ENCODE assay signal across 35 mouse cellular contexts in genomic region chr4:134108196-134108595, GRCm38 (mm10). TPM values are rescaled to one million over a fixed set of nuclear protein-coding genes. Genes with fewer than 3 reads are reported as not detected.
DNase-seq lines count a peak whose midpoint lies in the region; ATAC-seq and TF ChIP-seq lines count a peak whose summit lies in the region.
"Had no signal": no experiment of that assay in that cellular context is flagged by ENCODE, and none has a peak within 500 bp of the region (broad histone marks: within the 10 kb centered on the region; RNA-seq: fewer than 3 reads in every experiment).

No protein-coding gene starts in this region.

- peaks cover 2% of the 10 kb centered on the region; the same call in 1 of the 2 replicates for H3K4me1 ChIP-seq in embryonic facial prominence, embryonic 13.5 days
- H3K4me1 ChIP-seq in embryonic facial prominence, embryonic 10.5 days: peaks cover 48% of the 10 kb centered on the region
- H3K4me1 ChIP-seq in E14TG2a.4 (replicated peaks; ENCODE audit: low read depth, low read length): peaks cover 79% of the 10 kb centered on the region
- no peaks in the 10 kb centered on the region for H3K4me1 ChIP-seq in forebrain, postnatal 0 days (ENCODE audit: insufficient read depth)
- H3K4me1 ChIP-seq: stomach, embryonic 15.5 days had no signal

- 26% methylated on average over 5 of the region's 5 CpGs for WGBS in embryonic facial prominence, embryonic 13.5 days
- 35% methylated on average over 5 of the region's 5 CpGs for WGBS in embryonic facial prominence, embryonic 10.5 days
- WGBS in forebrain, postnatal 0 days: 68% methylated on average over 5 of the region's 5 CpGs

- no peaks in the 10 kb centered on the region for H3K27me3 ChIP-seq in embryonic facial prominence, embryonic 13.5 days
- H3K27me3 ChIP-seq in embryonic facial prominence, embryonic 10.5 days (replicated peaks; ENCODE audit: low read depth, poor library complexity, severe bottlenecking): no peaks in the 10 kb centered on the region
- no peaks in the 10 kb centered on the region for H3K27me3 ChIP-seq in E14TG2a.4 (ENCODE audit: insufficient read depth, low read length)
- no peaks in the 10 kb centered on the region for H3K27me3 ChIP-seq in forebrain, postnatal 0 days (ENCODE audit: insufficient read depth, low read length)
- H3K27me3 ChIP-seq: embryonic facial prominence, embryonic 15.5 days; forebrain, embryonic 12.5 days; midbrain, embryonic 15.5 days; stomach, embryonic 15.5 days had no signal

- H3K27ac ChIP-seq in embryonic facial prominence, embryonic 13.5 days: no peak overlapping the region
- no peak overlapping the region for H3K27ac ChIP-seq in embryonic facial prominence, embryonic 10.5 days (replicated peaks)
- H3K27ac ChIP-seq in left cerebral cortex, adult 2 months: peak overlapping the region; percentile 53
- H3K27ac ChIP-seq in forebrain, postnatal 0 days (ENCODE audit: low read depth, low read length): no peak overlapping the region
- H3K27ac ChIP-seq: embryonic facial prominence, embryonic 15.5 days; forebrain, embryonic 12.5 days; heart, adult 2 months; liver, embryonic 14.5 days; midbrain, embryonic 15.5 days; stomach, embryonic 15.5 days had no signal

- no peak for DNase-seq in embryonic facial prominence, embryonic 10.5 days (ENCODE audit: low spot score)
- DNase-seq in left cerebral cortex, adult 2 months (ENCODE audit: extremely low spot score in 1 of 2, low spot score in 2 of 2): no peak
- no peak for DNase-seq in left cerebral cortex, adult 8-10 months (ENCODE audit: low spot score in 2 of 2)
- DNase-seq in embryo, embryonic 10.5 days (ENCODE audit: low spot score): peak; percentile 62
- DNase-seq in forebrain, postnatal 0 days: no peak
- DNase-seq in urinary bladder, postnatal 36 days (ENCODE audit: low spot score in 2 of 2): no peak
- DNase-seq: adrenal gland, adult 8-10 months; cerebellum, adult 2 months; cerebellum, postnatal 14 days; gastrocnemius, postnatal 36 days; heart, adult 2 months; heart, postnatal 14 days; kidney, adult 11 months; kidney, postnatal 14 days; left cerebral cortex, postnatal 4 days; liver; lung, embryonic 14.5 days; lung, postnatal 36 days; thymus, postnatal 14 days had no signal

- H3K9me3 ChIP-seq in embryonic facial prominence, embryonic 13.5 days: no peaks in the 10 kb centered on the region
- H3K9me3 ChIP-seq in embryonic facial prominence, embryonic 10.5 days: no peaks in the 10 kb centered on the region
- no peaks in the 10 kb centered on the region for H3K9me3 ChIP-seq in E14TG2a.4 (ENCODE audit: low read length)
- no peaks in the 10 kb centered on the region for H3K9me3 ChIP-seq in forebrain, postnatal 0 days (ENCODE audit: low read length)
- H3K9me3 ChIP-seq: embryonic facial prominence, embryonic 15.5 days; forebrain, embryonic 12.5 days; midbrain, embryonic 15.5 days; stomach, embryonic 15.5 days had no signal

- H3K9ac ChIP-seq in embryonic facial prominence, embryonic 13.5 days: peak overlapping the region; percentile 11; the same call in 1 of the 2 replicates
- no peak overlapping the region for H3K9ac ChIP-seq in forebrain, postnatal 0 days
- H3K9ac ChIP-seq: embryonic facial prominence, embryonic 15.5 days; forebrain, embryonic 12.5 days; liver, embryonic 14.5 days; lung, embryonic 14.5 days; midbrain, embryonic 15.5 days; stomach, embryonic 15.5 days had no signal

- no peak overlapping the region for H3K4me3 ChIP-seq in embryonic facial prominence, embryonic 13.5 days
- H3K4me3 ChIP-seq in embryonic facial prominence, embryonic 10.5 days: no peak overlapping the region
- H3K4me3 ChIP-seq in left cerebral cortex, adult 2 months: no peak overlapping the region
- H3K4me3 ChIP-seq in E14TG2a.4 (replicated peaks; ENCODE audit: low read length): peak overlapping the region; percentile 30; the same call in 1 of the 2 replicates
- no peak overlapping the region for H3K4me3 ChIP-seq in forebrain, postnatal 0 days (ENCODE audit: low read depth, low read length)
- H3K4me3 ChIP-seq: embryonic facial prominence, embryonic 15.5 days; forebrain, embryonic 12.5 days; heart, adult 2 months; midbrain, embryonic 15.5 days; stomach, embryonic 15.5 days had no signal

- no peak for TF ChIP-seq CTCF in left cerebral cortex, adult 2 months (IDR thresholded peaks at IDR 0.05)
- TF ChIP-seq CTCF in E14TG2a.4 (conservative IDR thresholded peaks at IDR 0.05; ENCODE audit: low read length): no peak
- TF ChIP-seq CTCF in forebrain, postnatal 0 days (IDR thresholded peaks at IDR 0.05; ENCODE audit: low read depth): no peak

- intact Hi-C loops in left cerebral cortex, adult 2 months (cut with DNase I): loop anchor here (1.0 kb wide), 1 partner anchor 16 kb away; no protein-coding TSS in a partner anchor

- no peak for ATAC-seq in embryonic facial prominence, embryonic 13.5 days (ENCODE audit: insufficient number of reproducible peaks, insufficient read depth, low FRiP score, low TSS enrichment, low read depth)
- no peak for ATAC-seq in forebrain, postnatal 0 days
- ATAC-seq: midbrain, embryonic 15.5 days had no signal

- H3K36me3 ChIP-seq in embryonic facial prominence, embryonic 13.5 days: no peaks in the 10 kb centered on the region
- no peaks in the 10 kb centered on the region for H3K36me3 ChIP-seq in embryonic facial prominence, embryonic 10.5 days (replicated peaks)
- peaks cover 9% of the 10 kb centered on the region for H3K36me3 ChIP-seq in E14TG2a.4 (ENCODE audit: insufficient read depth, low read length)
- H3K36me3 ChIP-seq in forebrain, postnatal 0 days (ENCODE audit: insufficient read depth): no peaks in the 10 kb centered on the region
- H3K36me3 ChIP-seq: embryonic facial prominence, embryonic 15.5 days; forebrain, embryonic 12.5 days; midbrain, embryonic 15.5 days; stomach, embryonic 15.5 days had no signal

- no peak overlapping the region for H3K4me2 ChIP-seq in embryonic facial prominence, embryonic 13.5 days
- no peak overlapping the region for H3K4me2 ChIP-seq in forebrain, postnatal 0 days (ENCODE audit: low read depth)
- H3K4me2 ChIP-seq: embryonic facial prominence, embryonic 15.5 days; forebrain, embryonic 12.5 days; lung, embryonic 14.5 days; midbrain, embryonic 15.5 days; stomach, embryonic 15.5 days had no signal

RNA-seq across cellular contexts. Expression of gene Ubxn11, which starts 5.8 kb away (rescaled TPM):
- 11.6 and 11.9 TPM in 2 replicates for polyA plus RNA-seq in embryonic facial prominence, embryonic 13.5 days (2015; fragmentation: Nextera tagmentation; extraction: Ambion mirVana)
- polyA plus RNA-seq in embryonic facial prominence, embryonic 10.5 days (2016; fragmentation: Nextera tagmentation; extraction: Ambion mirVana): 4.5 and 7.1 TPM in 2 replicates
- total RNA-seq in left cerebral cortex, adult 2 months (2021): 10 to 100 TPM; 39.7 to 47.1 TPM
- 10 to 100 TPM; 33.5 to 51.3 (median 43.0) TPM for total RNA-seq in left cerebral cortex, adult 8-10 months (2022)
- 5.5 and 13.7 TPM in 2 replicates for total RNA-seq in forebrain, postnatal 0 days (2014; rRNA removed)
- polyA plus RNA-seq in forebrain, postnatal 0 days (2015; fragmentation: Nextera tagmentation; extraction: Ambion mirVana): 11.0 and 14.3 TPM in 2 replicates

RNA-seq across cellular contexts. Expression of gene Cd52, which starts 13.3 kb away (rescaled TPM):
- polyA plus RNA-seq in embryonic facial prominence, embryonic 13.5 days (2015; fragmentation: Nextera tagmentation; extraction: Ambion mirVana): 9.1 and 11.2 TPM in 2 replicates
- 3.5 and 4.5 TPM in 2 replicates for polyA plus RNA-seq in embryonic facial prominence, embryonic 10.5 days (2016; fragmentation: Nextera tagmentation; extraction: Ambion mirVana)
- total RNA-seq in left cerebral cortex, adult 2 months (2021): 1 to 10 TPM; 2.6 to 3.3 TPM
- 10 to 100 TPM in 2 of 4 experiments, 1 to 10 TPM in 2; 2.5 to 32.5 (median 12.8) TPM for total RNA-seq in left cerebral cortex, adult 8-10 months (2022)
- total RNA-seq in forebrain, postnatal 0 days (2014; rRNA removed): 1.2 and 2.0 TPM in 2 replicates
- 4.1 and 4.6 TPM in 2 replicates for polyA plus RNA-seq in forebrain, postnatal 0 days (2015; fragmentation: Nextera tagmentation; extraction: Ambion mirVana)

RNA-seq across cellular contexts. Expression of gene Sh3bgrl3, which starts 20.4 kb away (rescaled TPM):
- polyA plus RNA-seq in embryonic facial prominence, embryonic 13.5 days (2015; fragmentation: Nextera tagmentation; extraction: Ambion mirVana): 412 and 420 TPM in 2 replicates
- polyA plus RNA-seq in embryonic facial prominence, embryonic 10.5 days (2016; fragmentation: Nextera tagmentation; extraction: Ambion mirVana): 300 and 316 TPM in 2 replicates
- total RNA-seq in left cerebral cortex, adult 2 months (2021): 100 to 1,000 TPM; 185 to 191 TPM
- 100 to 1,000 TPM; 192 to 255 (median 224) TPM for total RNA-seq in left cerebral cortex, adult 8-10 months (2022)
- total RNA-seq in forebrain, postnatal 0 days (2014; rRNA removed): 124 and 162 TPM in 2 replicates
- polyA plus RNA-seq in forebrain, postnatal 0 days (2015; fragmentation: Nextera tagmentation; extraction: Ambion mirVana): 554 and 579 TPM in 2 replicates

RNA-seq across cellular contexts. Expression of gene Crybg2, which starts 47.6 kb away (rescaled TPM):
- polyA plus RNA-seq in embryonic facial prominence, embryonic 13.5 days (2015; fragmentation: Nextera tagmentation; extraction: Ambion mirVana): 4.7 and 7.8 TPM in 2 replicates
- polyA plus RNA-seq in embryonic facial prominence, embryonic 10.5 days (2016; fragmentation: Nextera tagmentation; extraction: Ambion mirVana): 4.1 and 7.1 TPM in 2 replicates
- 1 to 10 TPM; 2.3 to 2.4 TPM for total RNA-seq in left cerebral cortex, adult 2 months (2021)
- 1 to 10 TPM; 3.6 to 6.8 (median 5.8) TPM for total RNA-seq in left cerebral cortex, adult 8-10 months (2022)
- total RNA-seq in forebrain, postnatal 0 days (2014; rRNA removed): 3.4 and 11.8 TPM in 2 replicates
- 3.7 and 4.5 TPM in 2 replicates for polyA plus RNA-seq in forebrain, postnatal 0 days (2015; fragmentation: Nextera tagmentation; extraction: Ambion mirVana)
- total RNA-seq: adrenal gland, adult 8-10 months; gastrocnemius, postnatal 36 days; heart, adult 2 months had no signal

RNA-seq across cellular contexts. Expression of gene Zfp683, which starts 54.6 kb away (rescaled TPM):
- not detected in 2 replicates for polyA plus RNA-seq in embryonic facial prominence, embryonic 13.5 days (2015; fragmentation: Nextera tagmentation; extraction: Ambion mirVana)
- polyA plus RNA-seq in embryonic facial prominence, embryonic 10.5 days (2016; fragmentation: Nextera tagmentation; extraction: Ambion mirVana): not detected in 2 replicates
- total RNA-seq in left cerebral cortex, adult 2 months (2021): not detected
- not detected for total RNA-seq in left cerebral cortex, adult 8-10 months (2022)
- total RNA-seq in forebrain, postnatal 0 days (2014; rRNA removed): not detected in 2 replicates
- polyA plus RNA-seq in forebrain, postnatal 0 days (2015; fragmentation: Nextera tagmentation; extraction: Ambion mirVana): not detected in 2 replicates
- total RNA-seq: adrenal gland, postnatal 4 days; gastrocnemius, adult 18-20 months; gastrocnemius, postnatal 36 days; heart, adult 2 months; heart, postnatal 14 days; layer of hippocampus, adult 18-20 months; layer of hippocampus, postnatal 14 days; left cerebral cortex, postnatal 4 days had no signal
- polyA plus RNA-seq: cerebellum, adult 2 months; cortical plate, adult 2 months; embryonic facial prominence, embryonic 15.5 days; forebrain, embryonic 12.5 days; heart, adult 2 months; heart, embryonic 14.5 days; hindbrain, embryonic 11.5 days; kidney, embryonic 14.5 days; lung, embryonic 14.5 days; midbrain, embryonic 15.5 days; neural tube, embryonic 11.5 days; stomach, embryonic 15.5 days had no signal
